Mouse (Mus musculus): ENCODE data around the gene Tprkb. TPM values are rescaled to one million over a fixed set of nuclear protein-coding genes. Genes with fewer than 3 reads are reported as not detected.
"Not testable (repeated sequence)": the region's sequence is repeated elsewhere in the genome, so short reads cannot be mapped to it uniquely, and the experiment has no call there.

The Tprkb gene
- total and polyA plus RNA-seq, 2 experiments from 2014 or later: 33.0 to 61.4 TPM

DNA sequence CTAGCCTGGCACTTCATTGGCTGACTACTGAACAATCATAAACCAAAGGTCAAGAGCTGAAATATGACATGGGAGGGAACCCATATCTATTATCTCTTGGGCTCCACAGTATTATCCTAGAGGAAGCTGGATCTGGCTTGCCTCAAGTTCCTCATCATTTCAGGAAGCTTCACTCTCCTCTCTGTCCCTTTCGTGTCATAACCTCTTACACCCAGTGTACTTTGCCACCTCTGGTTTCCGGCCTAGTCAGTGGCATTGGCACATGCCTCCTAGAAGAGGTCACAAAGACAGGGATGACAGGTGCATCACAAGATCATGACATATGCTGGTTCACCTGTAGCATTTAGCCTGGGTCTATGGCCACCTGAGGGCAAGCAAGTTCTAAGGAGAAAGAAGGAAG is 9.4 kb upstream of the Tprkb start:
- TF ChIP-seq CTCF (IDR thresholded peaks at IDR 0.05; ENCODE audit: low read depth): no peak
- no peak overlapping the region for H3K9ac ChIP-seq (replicated peaks; ENCODE audit: low read length)
- DNase-seq (ENCODE audit: low spot score) (no peak), ATAC-seq (no peak)
- no peak overlapping the region for H3K4me2 ChIP-seq (ENCODE audit: low read depth, low read length)
- no peaks in the 10 kb centered on the region for H3K36me3 ChIP-seq (ENCODE audit: insufficient read depth, low read length)
- WGBS: 84% methylated on average over 2 of the region's 2 CpGs
- no peaks in the 10 kb centered on the region for H3K9me3 ChIP-seq (ENCODE audit: low read length)
- no peaks in the 10 kb centered on the region for H3K4me1 ChIP-seq (ENCODE audit: insufficient read depth, low read length)
- H3K4me3 ChIP-seq (ENCODE audit: low read length): no peak overlapping the region
- H3K27me3 ChIP-seq (ENCODE audit: insufficient read depth, low read length): no peaks in the 10 kb centered on the region
- H3K27ac ChIP-seq: no peak overlapping the region

- Histone ChIP-seq H3K27ac (peak within 1 kb of the TSS; percentile 74; the same call in 1 of the 2 replicates), H3K4me3 (ENCODE audit: low read length) (peak within 1 kb of the TSS; percentile 31), H3K4me2 (ENCODE audit: low read depth, low read length) (peak within 1 kb of the TSS; percentile 40; the same call in 1 of the 2 replicates)
- TF ChIP-seq CTCF (IDR thresholded peaks at IDR 0.05; ENCODE audit: low read depth): peak; percentile 90
- not testable (repeated sequence) for H3K4me1 ChIP-seq (ENCODE audit: insufficient read depth, low read length); H3K9me3 ChIP-seq (ENCODE audit: low read length); H3K36me3 ChIP-seq (ENCODE audit: insufficient read depth, low read length); H3K9ac ChIP-seq (replicated peaks; ENCODE audit: low read length); H3K27me3 ChIP-seq (ENCODE audit: insufficient read depth, low read length)
- 14% methylated on average over 20 of the region's 20 CpGs for WGBS
- ATAC-seq (peak; percentile 77), DNase-seq (ENCODE audit: low spot score) (peak; percentile 46)
These were observed 7.0 kb upstream of the Tprkb start, which contains the start of gene Nat8f4 for GRCm38 (mm10) chr6:85904642-85905061. Nat8f4 (minus strand) TSS chr6:85904884.

DNA sequence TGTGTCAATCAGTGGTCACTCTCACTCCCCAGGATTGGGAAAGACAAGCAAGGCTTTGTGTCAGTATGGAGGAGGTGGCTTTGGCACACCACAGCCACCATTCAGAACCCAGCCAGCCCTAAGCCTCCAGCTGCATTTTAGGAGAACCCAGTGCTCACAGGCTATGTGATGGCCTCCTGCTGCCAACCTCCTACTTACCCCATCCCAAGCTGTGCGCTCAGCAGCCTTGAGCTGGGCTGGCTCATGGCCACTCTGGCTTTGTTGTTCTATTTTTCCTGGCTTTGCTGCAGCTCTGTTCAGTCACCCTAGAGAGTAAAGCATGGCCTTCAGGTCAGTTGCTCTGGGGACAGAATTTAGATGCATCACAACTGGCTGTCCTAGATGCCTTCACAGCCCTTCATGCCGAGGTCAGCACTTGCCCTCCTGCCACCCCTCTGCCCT is 4.7 kb upstream of the Tprkb start:
- H3K9ac ChIP-seq (replicated peaks; ENCODE audit: low read length); H3K4me3 ChIP-seq (ENCODE audit: low read length); H3K36me3 ChIP-seq (ENCODE audit: insufficient read depth, low read length); H3K4me2 ChIP-seq (ENCODE audit: low read depth, low read length); H3K4me1 ChIP-seq (ENCODE audit: insufficient read depth, low read length); H3K27me3 ChIP-seq (ENCODE audit: insufficient read depth, low read length); H3K9me3 ChIP-seq (ENCODE audit: low read length): not testable (repeated sequence)
- 54% methylated on average over 2 of the region's 2 CpGs for WGBS
- peak; percentile 92 for ATAC-seq
- H3K27ac ChIP-seq: peak overlapping the region; percentile 74
- peak; percentile 66 for DNase-seq (ENCODE audit: low spot score)

DNA sequence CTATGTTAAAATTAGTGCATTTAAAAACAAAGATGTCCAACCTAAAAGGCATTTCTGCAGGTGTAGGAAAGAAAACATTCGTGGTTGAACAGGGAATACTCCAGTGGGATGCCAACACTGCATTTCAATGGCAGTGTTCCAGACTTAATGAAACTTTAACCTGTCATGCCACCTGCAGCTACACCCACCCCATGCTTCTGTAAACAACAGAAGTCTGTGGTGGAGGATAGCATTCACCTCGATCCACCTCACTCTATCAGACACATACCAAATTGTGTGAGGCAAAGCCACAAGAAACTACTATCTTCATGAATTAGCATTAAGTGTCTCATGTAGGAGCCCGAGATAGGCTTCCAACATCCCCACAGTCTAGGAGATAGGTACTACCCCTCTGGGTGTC is 3.3 kb upstream of the Tprkb start:
- Histone ChIP-seq H3K4me2 (ENCODE audit: low read depth, low read length) (no peak overlapping the region), H3K36me3 (ENCODE audit: insufficient read depth, low read length) (no peaks in the 10 kb centered on the region), H3K9ac (replicated peaks; ENCODE audit: low read length) (no peak overlapping the region), H3K4me3 (ENCODE audit: low read length) (no peak overlapping the region), H3K9me3 (ENCODE audit: low read length) (no peaks in the 10 kb centered on the region), H3K4me1 (ENCODE audit: insufficient read depth, low read length) (no peaks in the 10 kb centered on the region), H3K27me3 (ENCODE audit: insufficient read depth, low read length) (no peaks in the 10 kb centered on the region), H3K27ac (no peak overlapping the region; the same call in 1 of the 2 replicates)
- ATAC-seq: no peak
- 74% methylated on average over 3 of the region's 3 CpGs for WGBS
- DNase-seq (ENCODE audit: low spot score): no peak
- no peak for TF ChIP-seq CTCF (IDR thresholded peaks at IDR 0.05; ENCODE audit: low read depth)

DNA sequence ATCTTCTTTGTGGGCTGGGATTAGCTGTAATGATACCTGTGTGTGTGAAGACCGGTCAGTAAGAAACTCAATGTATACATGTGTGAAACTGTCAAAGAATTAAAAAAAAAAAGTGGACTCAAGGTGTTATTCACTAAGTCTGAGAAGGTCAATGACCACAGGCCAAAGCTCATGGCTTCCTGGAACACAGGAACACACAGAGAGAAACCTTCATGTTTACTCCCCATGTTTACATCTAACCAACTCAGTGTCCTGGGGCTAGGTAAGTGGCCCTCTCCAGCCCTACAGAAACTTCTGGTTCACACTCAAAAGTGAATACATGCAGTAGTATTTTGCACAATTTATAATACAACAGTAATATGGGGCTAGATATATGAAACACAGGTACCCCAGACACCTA is 2.0 kb upstream of the Tprkb start:
- no peaks in the 10 kb centered on the region for H3K27me3 ChIP-seq (ENCODE audit: insufficient read depth, low read length)
- no peaks in the 10 kb centered on the region for H3K9me3 ChIP-seq (ENCODE audit: low read length)
- H3K36me3 ChIP-seq (ENCODE audit: insufficient read depth, low read length): no peaks in the 10 kb centered on the region
- ATAC-seq: no peak
- no peak overlapping the region for H3K9ac ChIP-seq (replicated peaks; ENCODE audit: low read length)
- no peak for DNase-seq (ENCODE audit: low spot score)
- no peak overlapping the region for H3K4me3 ChIP-seq (ENCODE audit: low read length)
- TF ChIP-seq CTCF (IDR thresholded peaks at IDR 0.05; ENCODE audit: low read depth): no peak
- H3K4me2 ChIP-seq (ENCODE audit: low read depth, low read length): no peak overlapping the region
- no peak overlapping the region for H3K27ac ChIP-seq
- peaks cover 4% of the 10 kb centered on the region; the same call in 1 of the 2 replicates for H3K4me1 ChIP-seq (ENCODE audit: insufficient read depth, low read length)
- 97% methylated on average over 1 of the region's 1 CpGs for WGBS

DNA sequence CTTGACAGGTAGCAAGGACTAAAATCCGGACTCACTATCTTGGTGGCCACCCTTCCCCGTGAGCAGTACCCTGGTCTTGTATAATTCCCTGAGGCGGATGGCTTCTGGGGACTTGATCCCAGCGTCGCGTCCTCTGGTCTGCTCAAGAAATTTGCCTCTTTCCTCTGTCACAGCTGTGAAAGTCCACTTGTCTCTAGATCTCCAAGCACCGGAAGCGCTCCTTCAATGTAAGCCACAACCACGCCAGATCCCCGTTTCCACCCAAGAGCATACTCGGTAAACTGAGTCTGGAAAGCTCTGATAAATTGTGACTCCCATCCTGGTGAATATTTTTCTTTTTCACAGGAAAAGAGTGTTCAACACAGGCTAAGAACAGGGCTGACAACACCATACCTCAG is 3.5 kb downstream of the Tprkb start:
- H3K4me1 ChIP-seq (ENCODE audit: insufficient read depth, low read length): peaks cover 14% of the 10 kb centered on the region
- H3K27me3 ChIP-seq (ENCODE audit: insufficient read depth, low read length): no peaks in the 10 kb centered on the region
- peak overlapping the region; percentile 64 for H3K4me3 ChIP-seq (ENCODE audit: low read length)
- 2% methylated on average over 11 of the region's 11 CpGs for WGBS
- peak; percentile 22 for DNase-seq (ENCODE audit: low spot score)
- H3K36me3 ChIP-seq (ENCODE audit: insufficient read depth, low read length): no peaks in the 10 kb centered on the region
- no peak for TF ChIP-seq CTCF (IDR thresholded peaks at IDR 0.05; ENCODE audit: low read depth)
- peak; percentile 19 for ATAC-seq
- H3K9ac ChIP-seq (replicated peaks; ENCODE audit: low read length): peak overlapping the region; percentile 68
- H3K9me3 ChIP-seq (ENCODE audit: low read length): no peaks in the 10 kb centered on the region
- peak overlapping the region; percentile 78 for H3K4me2 ChIP-seq (ENCODE audit: low read depth, low read length)
- H3K27ac ChIP-seq: peak overlapping the region; percentile 92

DNA sequence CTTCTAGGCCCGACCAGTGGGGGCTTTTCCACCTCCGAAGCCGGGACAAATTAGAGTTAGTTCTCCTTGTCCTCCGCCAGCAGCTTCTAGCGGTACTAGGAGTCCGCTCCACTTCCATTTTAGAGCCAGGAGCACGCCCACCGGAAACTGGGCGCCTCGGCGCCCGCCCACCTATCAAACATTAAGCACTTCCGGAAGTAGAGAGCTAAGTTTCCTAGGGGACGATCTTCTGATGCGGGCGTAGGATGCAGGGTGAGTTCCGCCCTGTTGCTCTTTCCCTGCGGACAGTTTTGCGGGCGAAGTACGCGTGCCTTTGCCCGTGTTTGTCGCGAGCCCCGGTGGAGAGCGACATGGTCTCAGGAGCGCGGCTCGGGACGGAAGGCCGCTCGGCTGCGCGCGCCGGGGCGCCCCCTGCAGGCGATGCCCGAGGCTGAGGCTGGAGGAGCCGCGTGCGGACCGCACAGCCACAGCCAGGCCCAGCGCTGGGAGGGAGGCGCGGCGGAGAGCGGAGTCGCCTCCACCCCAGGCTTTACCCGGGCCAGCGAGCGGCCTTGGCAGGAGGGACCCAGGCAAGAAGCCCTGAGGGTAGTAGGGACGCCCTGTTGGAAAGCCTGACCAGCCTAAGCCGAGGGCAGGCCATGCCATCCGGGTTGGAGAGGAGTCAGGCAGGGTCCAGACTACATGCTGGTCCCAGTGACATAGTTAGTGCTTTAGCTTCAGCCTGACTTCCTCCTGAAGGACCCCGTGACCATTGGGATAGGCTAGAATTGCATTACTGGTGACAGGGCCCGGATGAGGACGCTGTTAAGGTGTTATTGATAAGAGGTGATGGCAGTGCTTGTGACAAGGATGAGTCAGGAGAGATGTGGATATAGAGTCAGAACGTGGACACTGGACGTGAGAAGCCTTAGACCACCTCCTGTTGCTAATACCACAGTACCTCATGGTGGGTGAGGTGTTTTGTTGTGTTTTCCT is 4.2 kb downstream of the Tprkb start, which contains the start of gene Nat8f1:
Nat8f1 (minus strand) TSS at position 149 of the 975 bp plus-strand sequence.
- under 1% methylated on average over 49 of the region's 61 CpGs for WGBS

More for the DNA sequence above, 4.2 kb downstream of the Tprkb start, which contains the start of gene Nat8f1:
- peak within 1 kb of the TSS; percentile 92 for H3K27ac ChIP-seq
- ATAC-seq (peak; percentile 97), DNase-seq (ENCODE audit: low spot score) (peak; percentile 94)
- not testable (repeated sequence) for H3K9me3 ChIP-seq (ENCODE audit: low read length); H3K36me3 ChIP-seq (ENCODE audit: insufficient read depth, low read length); H3K27me3 ChIP-seq (ENCODE audit: insufficient read depth, low read length)
- peaks cover 14% of the 10 kb centered on the region for H3K4me1 ChIP-seq (ENCODE audit: insufficient read depth, low read length)
- H3K4me2 ChIP-seq (ENCODE audit: low read depth, low read length): peak within 1 kb of the TSS; percentile 78
- H3K9ac ChIP-seq (replicated peaks; ENCODE audit: low read length): peak within 1 kb of the TSS; percentile 68
- peak; percentile 46 for TF ChIP-seq CTCF (IDR thresholded peaks at IDR 0.05; ENCODE audit: low read depth)
- peak within 1 kb of the TSS; percentile 64 for H3K4me3 ChIP-seq (ENCODE audit: low read length)
